Mouse (Mus musculus) layer of hippocampus, postnatal 36 days (tissue): ENCODE data around the gene Mob3a. TPM values are rescaled to one million over a fixed set of nuclear protein-coding genes. Genes with fewer than 3 reads are reported as not detected.
"Not testable (repeated sequence)": the region's sequence is repeated elsewhere in the genome, so short reads cannot be mapped to it uniquely, and the experiment has no call there.

Source experiments
- DNase-seq, 2 experiments: peaks; one replicate each; pipeline ENCODE4 v3.0.0; 2022
- total RNA-seq, 2 experiments: library from RNA; stranded (reverse); gene quantifications; 2 replicates each; pipeline ENCODE4 v1.2.3; 2021

The Mob3a gene
- total RNA-seq, 2 experiments from 2014 or later: 16.0 to 16.1 TPM

- peak; percentile 64 to 70 for DNase-seq
Observed at GRCm38 (mm10) chr10:80659213-80659612, 42.6 kb downstream of the Mob3a start.

- no peak for DNase-seq
Observed at GRCm38 (mm10) chr10:80658841-80659202, 43.0 kb downstream of the Mob3a start.

GRCm38 (mm10) chr10:80658194-80658840 is 43.5 kb downstream of the Mob3a start:
- no peak for DNase-seq

GRCm38 (mm10) chr10:80656863-80657623 is 44.7 kb downstream of the Mob3a start, which contains the start of gene Btbd2:
Gene Btbd2, minus strand, starts transcription at chr10:80657071.
- DNase-seq: no peak

GRCm38 (mm10) chr10:80656130-80656862 is 45.5 kb downstream of the Mob3a start:
- DNase-seq: peak; percentile 90 to 93

GRCm38 (mm10) chr10:80655406-80656129 is 46.2 kb downstream of the Mob3a start:
- no peak for DNase-seq

- DNase-seq: no peak
Observed at GRCm38 (mm10) chr10:80654866-80655265, 46.9 kb downstream of the Mob3a start.

GRCm38 (mm10) chr10:80653156-80653720 is 48.5 kb downstream of the Mob3a start:
- no peak for DNase-seq

GRCm38 (mm10) chr10:80650392-80650791 is 51.4 kb downstream of the Mob3a start:
- no peak for DNase-seq

GRCm38 (mm10) chr10:80649910-80650309 is 51.9 kb downstream of the Mob3a start:
- not testable (repeated sequence) for DNase-seq

- DNase-seq: no peak
Observed at GRCm38 (mm10) chr10:80646936-80647335, 54.8 kb downstream of the Mob3a start.

GRCm38 (mm10) chr10:80635345-80635744 is 66.4 kb downstream of the Mob3a start:
- DNase-seq: no peak

Other genes with a start within 250 kb of the Mob3a start
- under 1 TPM in 1 of 2 experiments, not detected in 1; 0.08 TPM for gene Onecut3, start 207.1 kb downstream of the Mob3a start, total RNA-seq
- under 1 TPM; 0.25 to 0.35 TPM for gene Atp8b3, start 162.9 kb downstream of the Mob3a start, total RNA-seq
- gene Rexo1, start 140.4 kb downstream of the Mob3a start, total RNA-seq: 10 to 100 TPM; 43.9 to 49.3 TPM
- 10 to 100 TPM; 51.7 to 56.8 TPM for gene Klf16, start 124.7 kb downstream of the Mob3a start, total RNA-seq
- gene Abhd17a, start 111.6 kb downstream of the Mob3a start, total RNA-seq: 100 to 1,000 TPM; 161 to 176 TPM
- gene Scamp4, start 99.1 kb downstream of the Mob3a start, total RNA-seq: 10 to 100 TPM; 41.8 to 44.9 TPM
- 1 to 10 TPM; 3.8 to 4.5 TPM for gene Adat3, start 99.1 kb downstream of the Mob3a start, total RNA-seq
- 1 to 10 TPM; 2.6 to 3.1 TPM for gene Gm49322, start 96.0 kb downstream of the Mob3a start, total RNA-seq
- 100 to 1,000 TPM; 216 to 241 TPM for gene Csnk1g2, start 79.1 kb downstream of the Mob3a start, total RNA-seq
- 100 to 1,000 TPM; 102 to 106 TPM for gene Btbd2, start 44.9 kb downstream of the Mob3a start, total RNA-seq
- 10 to 100 TPM; 44.7 to 52.3 TPM for gene Mknk2, start 23.9 kb downstream of the Mob3a start, total RNA-seq
- 10 to 100 TPM; 49.7 to 57.0 TPM for gene Izumo4, start 207 bp upstream of the Mob3a start, total RNA-seq
- 100 to 1,000 TPM; 142 to 147 TPM for gene Ap3d1, start 40.3 kb upstream of the Mob3a start, total RNA-seq
- gene Dot1l, start 53.2 kb upstream of the Mob3a start, total RNA-seq: 10 to 100 TPM; 48.6 to 61.9 TPM
- gene Sf3a2, start 96.2 kb upstream of the Mob3a start, total RNA-seq: 10 to 100 TPM; 43.8 to 47.1 TPM
- 10 to 100 TPM; 73.8 to 74.5 TPM for gene Plekhj1, start 96.6 kb upstream of the Mob3a start, total RNA-seq
- 1 to 10 TPM; 3.9 to 4.2 TPM for gene Amh, start 103.3 kb upstream of the Mob3a start, total RNA-seq
- 1 to 10 TPM; 2.3 to 2.5 TPM for gene Jsrp1, start 111.5 kb upstream of the Mob3a start, total RNA-seq
- 100 to 1,000 TPM; 484 to 486 TPM for gene Oaz1, start 124.7 kb upstream of the Mob3a start, total RNA-seq
- 10 to 100 TPM; 40.1 to 47.7 TPM for gene Lingo3, start 142.1 kb upstream of the Mob3a start, total RNA-seq
- gene Lsm7, start 153.2 kb upstream of the Mob3a start, total RNA-seq: 10 to 100 TPM; 40.0 to 47.7 TPM
- 10 to 100 TPM; 56.0 to 67.0 TPM for gene Sppl2b, start 153.3 kb upstream of the Mob3a start, total RNA-seq
- under 1 TPM; 0.15 to 0.40 TPM for gene Tmprss9, start 169.9 kb upstream of the Mob3a start, total RNA-seq
- 100 to 1,000 TPM; 142 to 144 TPM for gene Timm13, start 199.0 kb upstream of the Mob3a start, total RNA-seq
- gene Lmnb2, start 216.3 kb upstream of the Mob3a start, total RNA-seq: 10 to 100 TPM; 19.6 to 19.7 TPM
- gene Gadd45b, start 228.1 kb upstream of the Mob3a start, total RNA-seq: 10 to 100 TPM; 17.7 to 19.1 TPM